Mouse (Mus musculus) cortical plate, adult 2 months (tissue): Measurements from ENCODE around the gene Gm11238. TPM values are rescaled to one million over a fixed set of nuclear protein-coding genes. Genes with fewer than 3 reads are reported as not detected.
"Not testable (repeated sequence)": the region's sequence is repeated elsewhere in the genome, so short reads cannot be mapped to it uniquely, and the experiment has no call there.

ENCODE experiments used
- H3K27ac ChIP-seq: fragments of 200-500 bp; 2 replicates; pipeline ENCODE4 v1.5.1; 2012; ENCODE audit warnings: low read length, control low read depth, inconsistent platforms; ENCODE audit not compliant: insufficient read depth
- H3K4me1 ChIP-seq: fragments of 200-500 bp; 2 replicates; pipeline ENCODE4 v1.6.1; 2011; ENCODE audit warnings: low read length; ENCODE audit not compliant: control insufficient read depth, insufficient read depth
- H3K4me3 ChIP-seq: fragments of 200-500 bp; 2 replicates; pipeline ENCODE4 v1.5.1; 2011; ENCODE audit warnings: mild to moderate bottlenecking, low read length, control low read depth; ENCODE audit not compliant: insufficient read depth
- CTCF ChIP-seq: fragments of 200-500 bp; IDR thresholded peaks from 2 replicates; pipeline ENCODE4 v1.5.1; 2011; ENCODE audit warnings: mild to moderate bottlenecking, control low read depth, low read length; ENCODE audit not compliant: insufficient read depth; ENCODE audit errors: extremely low read depth
- POLR2A ChIP-seq: fragments of 200-500 bp; IDR thresholded peaks from 2 replicates; pipeline ENCODE4 v1.6.1; 2011; ENCODE audit warnings: mild to moderate bottlenecking, low read length, control low read depth; ENCODE audit not compliant: insufficient read depth; ENCODE audit errors: extremely low read depth
- polyA plus RNA-seq: library from polyadenylated mRNA; depleted of rRNA; stranded (reverse); fragments of >200 nt; gene quantifications from 2 replicates; pipeline ENCODE4 v1.2.3, GENCODE M21; 2012; rRNA removed

The Gm11238 gene
- polyA plus RNA-seq = not detected in 2 replicates

DNA sequence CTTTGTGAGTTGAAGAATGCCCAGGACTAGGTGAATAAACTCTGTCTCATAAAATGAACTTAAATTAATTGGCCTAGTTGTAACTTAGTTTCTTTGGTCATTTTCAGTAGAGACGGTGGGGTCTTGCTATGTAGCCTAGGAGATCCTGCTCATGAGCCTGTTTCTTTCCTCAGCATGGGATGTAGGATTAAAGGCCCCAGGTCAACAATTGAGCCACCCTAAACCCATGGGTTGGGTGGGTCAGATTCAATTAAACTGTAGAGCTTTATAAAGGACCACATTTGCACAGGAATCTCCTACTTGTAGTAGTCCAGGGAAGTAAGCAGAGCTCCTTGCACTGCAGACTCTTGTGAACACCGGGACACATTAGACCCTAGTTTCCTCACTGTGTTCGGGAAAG is at the start of gene Gm11238:
Gene Gm11238 (plus strand): TSS at position 301 of the 400 bp plus-strand sequence.
- not testable (repeated sequence) for H3K4me1 ChIP-seq, H3K27ac ChIP-seq, H3K4me3 ChIP-seq

DNA sequence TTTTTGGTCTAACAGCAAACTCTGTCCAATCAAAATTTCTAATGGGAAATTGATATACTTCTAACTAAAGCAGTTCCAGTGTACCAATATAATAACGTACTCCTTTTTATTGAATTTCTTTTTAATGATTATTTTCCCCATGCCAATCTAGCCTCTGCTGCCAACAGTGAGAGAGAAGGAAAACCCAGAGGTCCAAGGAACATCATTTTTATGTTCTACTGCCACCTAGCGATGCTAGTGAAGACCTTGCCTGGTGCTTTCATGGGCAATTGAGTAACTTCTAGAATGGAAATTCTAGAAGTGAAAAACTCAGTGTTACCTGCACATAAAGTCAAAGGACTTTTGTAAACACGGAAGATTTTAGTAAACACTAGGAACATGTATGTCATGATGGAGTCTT is 8.4 kb upstream of the Gm11238 start:
- TF ChIP-seq POLR2A = no peak
- TF ChIP-seq CTCF = peak; percentile 68; the same call in 1 of the 2 replicates
- Histone ChIP-seq H3K4me1 (no peaks in the 10 kb centered on the region), H3K27ac (no peak overlapping the region), H3K4me3 (no peak overlapping the region)

DNA sequence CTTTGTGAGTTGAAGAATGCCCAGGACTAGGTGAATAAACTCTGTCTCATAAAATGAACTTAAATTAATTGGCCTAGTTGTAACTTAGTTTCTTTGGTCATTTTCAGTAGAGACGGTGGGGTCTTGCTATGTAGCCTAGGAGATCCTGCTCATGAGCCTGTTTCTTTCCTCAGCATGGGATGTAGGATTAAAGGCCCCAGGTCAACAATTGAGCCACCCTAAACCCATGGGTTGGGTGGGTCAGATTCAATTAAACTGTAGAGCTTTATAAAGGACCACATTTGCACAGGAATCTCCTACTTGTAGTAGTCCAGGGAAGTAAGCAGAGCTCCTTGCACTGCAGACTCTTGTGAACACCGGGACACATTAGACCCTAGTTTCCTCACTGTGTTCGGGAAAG is 15.0 kb downstream of the Gm11238 start, which contains the start of gene Gm11237:
Gene Gm11237 (plus strand): TSS at position 301 of the 400 bp plus-strand sequence.
- not testable (repeated sequence) for H3K4me3 ChIP-seq, H3K27ac ChIP-seq, H3K4me1 ChIP-seq

DNA sequence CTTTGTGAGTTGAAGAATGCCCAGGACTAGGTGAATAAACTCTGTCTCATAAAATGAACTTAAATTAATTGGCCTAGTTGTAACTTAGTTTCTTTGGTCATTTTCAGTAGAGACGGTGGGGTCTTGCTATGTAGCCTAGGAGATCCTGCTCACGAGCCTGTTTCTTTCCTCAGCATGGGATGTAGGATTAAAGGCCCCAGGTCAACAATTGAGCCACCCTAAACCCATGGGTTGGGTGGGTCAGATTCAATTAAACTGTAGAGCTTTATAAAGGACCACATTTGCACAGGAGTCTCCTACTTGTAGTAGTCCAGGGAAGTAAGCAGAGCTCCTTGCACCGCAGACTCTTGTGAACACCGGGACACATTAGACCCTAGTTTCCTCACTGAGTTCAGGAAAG is 30.1 kb downstream of the Gm11238 start, which contains the start of gene Gm11236:
Gene Gm11236 (plus strand): TSS at position 301 of the 400 bp plus-strand sequence.
- H3K4me1 ChIP-seq, H3K27ac ChIP-seq, H3K4me3 ChIP-seq: not testable (repeated sequence)

DNA sequence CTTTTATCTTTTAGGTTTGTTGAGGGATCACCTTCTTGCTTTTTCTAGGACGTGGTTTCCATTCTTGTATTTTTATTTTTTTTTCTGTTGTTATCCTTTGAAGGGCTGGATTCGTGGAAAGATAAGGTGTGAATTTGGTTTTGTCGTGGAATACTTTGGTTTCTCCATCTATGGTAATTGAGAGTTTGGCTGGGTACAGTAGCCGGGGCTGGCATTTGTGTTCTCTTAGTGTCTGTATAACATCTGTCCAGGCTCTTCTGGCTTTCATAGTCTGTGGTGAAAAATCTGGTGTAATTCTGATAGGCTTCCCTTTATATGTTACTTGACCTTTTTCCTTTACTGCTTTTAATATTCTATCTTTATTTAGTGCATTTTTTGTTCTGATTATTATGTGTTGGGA is 54.2 kb downstream of the Gm11238 start:
- not testable (repeated sequence) for H3K4me3 ChIP-seq, H3K27ac ChIP-seq, H3K4me1 ChIP-seq

DNA sequence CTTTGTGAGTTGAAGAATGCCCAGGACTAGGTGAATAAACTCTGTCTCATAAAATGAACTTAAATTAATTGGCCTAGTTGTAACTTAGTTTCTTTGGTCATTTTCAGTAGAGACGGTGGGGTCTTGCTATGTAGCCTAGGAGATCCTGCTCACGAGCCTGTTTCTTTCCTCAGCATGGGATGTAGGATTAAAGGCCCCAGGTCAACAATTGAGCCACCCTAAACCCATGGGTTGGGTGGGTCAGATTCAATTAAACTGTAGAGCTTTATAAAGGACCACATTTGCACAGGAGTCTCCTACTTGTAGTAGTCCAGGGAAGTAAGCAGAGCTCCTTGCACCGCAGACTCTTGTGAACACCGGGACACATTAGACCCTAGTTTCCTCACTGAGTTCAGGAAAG is 60.4 kb downstream of the Gm11238 start, which contains the start of gene Gm11239:
Gene Gm11239 (plus strand): TSS at position 301 of the 400 bp plus-strand sequence.
- H3K4me3 ChIP-seq, H3K4me1 ChIP-seq, H3K27ac ChIP-seq: not testable (repeated sequence)

DNA sequence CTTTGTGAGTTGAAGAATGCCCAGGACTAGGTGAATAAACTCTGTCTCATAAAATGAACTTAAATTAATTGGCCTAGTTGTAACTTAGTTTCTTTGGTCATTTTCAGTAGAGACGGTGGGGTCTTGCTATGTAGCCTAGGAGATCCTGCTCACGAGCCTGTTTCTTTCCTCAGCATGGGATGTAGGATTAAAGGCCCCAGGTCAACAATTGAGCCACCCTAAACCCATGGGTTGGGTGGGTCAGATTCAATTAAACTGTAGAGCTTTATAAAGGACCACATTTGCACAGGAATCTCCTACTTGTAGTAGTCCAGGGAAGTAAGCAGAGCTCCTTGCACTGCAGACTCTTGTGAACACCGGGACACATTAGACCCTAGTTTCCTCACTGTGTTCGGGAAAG is 75.5 kb downstream of the Gm11238 start, which contains the start of gene Gm428:
Gene Gm428 (plus strand): TSS at position 301 of the 400 bp plus-strand sequence.
- H3K4me1 ChIP-seq, H3K27ac ChIP-seq, H3K4me3 ChIP-seq: not testable (repeated sequence)

Other genes starting within 250 kb of the Gm11238 start
- gene Gm11487, start 202.8 kb upstream of the Gm11238 start, polyA plus RNA-seq = not detected in 2 replicates
- gene Gm11237, start 15.1 kb downstream of the Gm11238 start, polyA plus RNA-seq = not detected in 2 replicates
- not detected in 2 replicates for gene Gm11236, start 30.2 kb downstream of the Gm11238 start, polyA plus RNA-seq
- gene Gm11239, start 60.5 kb downstream of the Gm11238 start, polyA plus RNA-seq = not detected in 2 replicates
- gene Gm428, start 75.6 kb downstream of the Gm11238 start, polyA plus RNA-seq = not detected in 2 replicates
- gene Rasef, start 183.1 kb downstream of the Gm11238 start, polyA plus RNA-seq = 0.06 TPM in 1 of 2 replicates, not detected in the other